Mouse (Mus musculus): ENCODE measurements around the gene Fxyd1.
A peak's percentile ranks its signal among the peaks of the same experiment; 100 is the strongest.

The Fxyd1 gene

GRCm38 (mm10) chr7:31057071-31057470 lies at the start of gene Fxyd1:
Gene Fxyd1, minus strand, starts transcription at chr7:31057199.
- no peak for DNase-seq

DNA sequence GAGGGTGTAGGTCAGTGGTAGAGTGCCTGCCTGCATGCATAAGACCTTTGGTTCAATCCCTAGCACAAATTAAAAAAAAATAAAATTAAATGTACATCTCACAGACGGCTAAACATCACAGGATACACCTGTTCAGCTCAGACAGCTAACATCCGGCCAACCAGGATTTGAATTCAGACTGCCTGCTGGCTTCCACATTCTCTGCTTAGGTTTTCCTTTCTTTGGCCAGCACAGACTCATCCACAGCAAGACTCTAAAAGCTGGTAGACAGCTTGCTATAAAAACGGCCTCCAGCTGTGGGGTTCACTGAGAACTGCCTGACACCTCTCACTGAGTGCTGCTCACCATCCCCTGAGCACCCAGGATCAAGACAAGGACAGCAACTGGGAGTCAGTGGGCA lies 49.2 kb upstream of the Fxyd1 start:
- DNase-seq = no peak

- peak; percentile 64 to 81 for DNase-seq
These were observed 48.2 kb upstream of the Fxyd1 start for GRCm38 (mm10) chr7:31105061-31105768.

DNA sequence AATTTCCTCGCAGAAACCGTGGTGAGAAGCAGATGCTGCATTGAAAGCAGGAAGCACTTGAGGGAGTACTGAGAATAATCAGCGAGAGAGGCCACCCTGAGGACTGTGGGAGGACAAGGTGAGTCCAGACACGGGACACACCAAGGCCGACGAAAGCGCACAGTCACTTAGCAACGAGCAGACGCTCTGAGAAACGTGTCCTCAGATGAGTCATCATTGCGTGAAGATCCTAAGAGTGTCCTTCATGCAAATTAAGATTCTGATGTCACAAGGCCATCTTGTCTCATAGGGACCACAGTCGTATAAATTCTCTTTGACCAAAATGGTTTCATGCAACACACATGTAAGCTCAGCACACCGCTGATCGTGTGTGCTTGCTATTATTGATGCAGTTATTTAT lies 43.8 kb upstream of the Fxyd1 start:
- DNase-seq = no peak

DNA sequence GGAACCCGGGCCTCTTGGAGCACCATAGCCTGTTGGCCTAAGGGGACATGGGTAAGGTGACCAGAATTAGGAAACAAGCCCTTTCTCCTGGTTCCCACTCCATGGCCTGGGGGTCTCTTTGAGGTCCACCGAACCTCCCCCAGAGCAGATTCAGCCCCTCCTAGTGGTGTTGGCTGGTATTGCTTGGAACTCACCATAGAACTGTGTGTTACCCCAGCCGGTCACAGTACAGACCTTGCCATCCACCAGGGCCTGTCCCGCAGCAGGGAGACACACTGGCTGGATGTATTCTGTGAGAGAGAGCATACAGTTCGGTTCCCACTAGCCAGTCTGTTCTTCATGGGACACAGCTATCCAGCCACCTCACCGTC lies 42.6 kb upstream of the Fxyd1 start:
- no peak for DNase-seq

GRCm38 (mm10) chr7:31098697-31099611 lies 42.0 kb upstream of the Fxyd1 start:
- DNase-seq = peak in 1 of 2 experiments; percentile 44

- DNase-seq = peak; percentile 85 to 92
These were observed 40.7 kb upstream of the Fxyd1 start for GRCm38 (mm10) chr7:31097583-31098248.

DNA sequence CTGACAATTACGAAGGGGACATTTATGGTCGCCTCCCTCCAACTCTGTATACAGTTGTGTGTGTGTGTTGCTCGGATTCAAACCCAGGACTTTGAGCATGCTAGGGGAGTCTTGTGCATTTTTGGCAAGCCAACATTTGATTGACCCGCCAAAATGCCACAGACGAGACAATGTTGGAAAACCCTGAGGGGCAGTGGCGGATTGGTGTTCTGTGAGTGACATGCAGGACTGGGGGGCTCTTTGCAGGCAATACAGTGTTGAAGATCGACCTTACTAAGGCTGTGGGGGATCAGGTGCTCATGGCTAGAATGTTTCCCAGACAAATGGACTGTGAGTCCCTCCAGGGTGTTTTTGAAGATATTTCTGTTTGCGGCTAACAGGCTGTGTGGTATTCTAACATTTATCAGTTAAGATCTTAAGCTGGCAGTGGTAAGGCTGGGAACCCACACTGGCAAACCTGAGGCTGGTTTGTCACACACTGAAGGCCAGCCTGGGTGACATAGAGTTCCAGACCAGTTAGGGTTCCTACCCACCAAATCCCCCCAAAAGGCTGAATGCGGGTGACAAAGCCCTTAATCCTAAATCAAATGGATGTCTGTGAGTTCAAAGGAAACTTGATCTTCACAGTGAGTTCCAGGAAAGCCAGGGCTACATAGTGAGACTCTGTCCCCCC lies 40.0 kb upstream of the Fxyd1 start:
- DNase-seq = no peak

- no peak for DNase-seq
These were observed 37.9 kb upstream of the Fxyd1 start for GRCm38 (mm10) chr7:31094774-31095501.

- no peak for DNase-seq
These were observed 32.7 kb upstream of the Fxyd1 start for GRCm38 (mm10) chr7:31089721-31090120.

GRCm38 (mm10) chr7:31088206-31088605 lies 31.2 kb upstream of the Fxyd1 start:
- no peak for DNase-seq

- DNase-seq = no peak
These were observed 30.3 kb upstream of the Fxyd1 start for GRCm38 (mm10) chr7:31087262-31087661.

DNA sequence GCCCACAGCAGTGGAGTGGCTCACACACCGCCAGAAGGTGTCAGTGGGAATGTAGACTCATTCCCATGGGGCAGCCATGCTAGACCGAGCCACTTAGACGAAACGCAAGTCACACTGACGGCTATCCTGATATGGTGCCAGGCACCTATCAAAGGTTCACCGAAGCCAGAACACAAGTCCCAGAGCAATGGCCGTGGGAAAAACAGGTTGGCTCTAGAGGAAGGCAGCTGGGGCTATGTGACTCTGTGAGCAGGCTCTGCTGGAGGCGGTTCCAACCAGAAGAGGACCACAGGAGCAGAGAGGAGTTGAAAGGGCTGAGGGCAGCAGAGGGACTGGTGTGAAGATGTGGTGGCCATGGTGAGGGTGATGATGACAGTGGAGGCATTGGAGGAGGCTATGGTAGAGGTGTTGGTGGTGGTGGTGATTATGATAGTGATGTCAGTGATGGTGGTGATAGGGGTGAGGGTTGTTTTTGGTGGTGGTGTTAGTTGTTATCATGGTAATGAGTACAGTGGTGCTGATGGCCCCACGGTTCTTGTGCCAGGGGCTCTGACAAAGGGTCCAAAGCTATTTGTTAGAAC lies 29.3 kb upstream of the Fxyd1 start:
- DNase-seq = no peak

DNA sequence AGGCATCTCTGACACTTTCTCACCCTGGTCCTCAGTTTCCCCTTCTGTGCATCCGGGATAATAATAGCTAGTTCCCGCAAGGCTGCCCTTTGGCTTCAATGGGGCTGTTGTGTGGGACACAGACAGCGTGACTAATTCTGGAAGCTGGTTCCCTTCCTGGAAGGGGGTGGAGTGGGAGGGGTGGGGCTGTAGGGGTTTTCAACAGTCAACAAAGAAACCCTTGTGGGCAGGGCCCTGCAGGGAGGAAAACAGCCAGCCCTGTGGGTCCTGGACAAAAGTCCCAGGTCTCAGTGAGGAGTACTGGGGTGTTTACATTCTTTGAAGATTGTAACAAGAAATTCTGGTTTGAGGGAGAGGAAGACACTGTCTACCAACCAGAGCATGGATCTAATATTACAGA lies 28.2 kb upstream of the Fxyd1 start:
- no peak for DNase-seq

DNA sequence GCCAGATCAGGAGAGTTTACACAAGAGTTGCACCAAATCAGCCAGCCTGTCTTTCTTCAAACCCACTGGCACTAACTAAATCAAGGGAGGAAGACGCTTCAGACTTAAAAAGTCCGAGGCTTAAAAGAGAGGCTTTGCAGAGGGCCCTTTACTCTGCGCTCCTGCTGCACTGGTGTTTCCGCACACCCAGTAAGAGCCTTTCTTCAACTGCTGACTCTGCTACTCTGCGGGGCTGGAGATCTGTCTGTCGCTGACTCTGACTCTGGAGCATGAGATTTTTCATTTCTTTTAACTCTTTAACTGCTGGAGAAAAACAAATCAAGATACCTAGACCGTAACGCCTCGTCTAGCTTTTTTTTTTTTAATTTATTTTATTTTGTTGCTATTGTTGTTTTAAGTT lies 27.1 kb upstream of the Fxyd1 start:
- DNase-seq = no peak

- DNase-seq = no peak
These were observed 26.0 kb upstream of the Fxyd1 start for GRCm38 (mm10) chr7:31082831-31083588.

DNA sequence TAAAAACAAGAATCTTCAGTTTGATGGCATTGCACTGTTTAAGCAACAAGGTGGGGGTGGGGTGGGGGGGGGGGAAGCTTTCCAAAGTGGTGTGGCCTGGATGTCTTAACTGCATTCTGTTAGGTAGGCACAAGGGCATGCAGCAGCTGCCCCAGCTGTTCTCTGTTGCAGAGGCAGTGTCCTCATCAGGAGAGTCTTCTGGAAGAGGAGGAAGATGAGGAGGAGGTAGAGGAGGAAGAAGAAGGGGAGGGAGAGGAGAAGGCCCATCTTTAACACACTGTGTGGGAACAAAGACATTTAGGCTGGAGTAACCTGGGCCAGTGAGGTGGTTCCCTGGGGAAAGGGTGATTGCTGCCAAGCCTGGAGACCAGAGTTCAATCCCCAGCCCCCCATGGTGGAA lies 25.1 kb upstream of the Fxyd1 start:
- no peak for DNase-seq

- no peak for DNase-seq
These were observed 24.1 kb upstream of the Fxyd1 start for GRCm38 (mm10) chr7:31081106-31081505.

DNA sequence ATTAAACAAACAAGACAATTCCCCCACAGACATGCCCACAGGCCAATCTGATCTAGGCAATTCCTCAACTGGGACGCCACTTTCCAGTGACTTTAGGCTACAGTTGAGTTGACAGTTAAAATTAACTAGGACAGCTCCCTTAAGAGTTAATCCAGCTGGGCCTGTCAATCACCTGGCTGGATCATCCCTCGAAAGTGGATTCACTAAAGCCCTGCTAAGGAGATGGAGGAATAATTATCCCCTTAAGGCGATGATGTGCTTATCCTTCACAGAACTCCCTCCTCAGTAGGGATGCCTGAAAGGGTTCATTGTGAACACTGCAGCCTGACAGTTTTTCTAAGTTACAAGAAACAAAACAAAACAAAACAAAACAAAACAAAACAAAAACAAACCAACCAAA lies 23.6 kb upstream of the Fxyd1 start:
- DNase-seq = no peak

- no peak for DNase-seq
These were observed 22.7 kb upstream of the Fxyd1 start for GRCm38 (mm10) chr7:31079670-31080069.

DNA sequence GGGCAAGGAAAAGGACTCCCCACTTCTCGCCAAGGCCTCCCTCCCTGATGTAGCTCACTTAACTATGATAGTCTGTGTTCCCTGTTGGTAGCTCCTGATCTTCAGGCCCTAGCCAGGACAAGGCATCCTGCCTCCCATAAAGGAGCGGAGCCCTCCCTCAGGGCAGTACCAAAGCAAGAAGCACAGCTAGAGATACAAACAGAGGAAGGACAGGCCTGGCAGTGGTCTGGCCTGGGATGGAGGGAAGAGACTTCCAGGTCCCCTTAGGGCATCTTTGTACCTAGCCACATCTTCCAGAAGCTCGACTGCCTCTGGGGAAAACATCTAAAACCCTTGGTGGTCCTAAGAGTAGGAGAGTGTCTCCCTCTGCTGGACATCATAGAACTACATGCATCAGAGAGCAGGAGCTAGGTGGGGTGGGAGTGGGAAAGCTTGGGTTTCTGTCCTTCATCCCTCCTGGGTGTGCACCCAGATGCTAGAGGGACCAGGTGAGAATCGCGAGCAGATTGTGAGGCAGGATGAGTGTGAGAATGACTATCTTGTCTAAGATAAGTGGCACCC lies 21.0 kb upstream of the Fxyd1 start:
- no peak for DNase-seq
